Mouse (Mus musculus) 3134 (cell line): ENCODE measurements at regions not wholly inside any gene's neighbourhood (a gene's known extent, or its start where the extent isn't known, plus 50 kb on each side); places are given as distances from the start of the nearest gene placed in this dataset.

Source experiments
- DNase-seq: peaks from one replicate; pipeline ENCODE4 v3.0.0-alpha.2; 2011; ENCODE audit warnings: low spot score; ENCODE audit not compliant: insufficient read length; ENCODE audit errors: extremely low read depth

- no peak for DNase-seq
Observed at GRCm38 (mm10) chr4:47713387-47713786, 238.9 kb downstream of the Sec61b start.

GRCm38 (mm10) chr4:47724331-47725004 lies 250.0 kb downstream of the Sec61b start:
- no peak for DNase-seq

- DNase-seq = no peak
Observed at GRCm38 (mm10) chr4:47725005-47725340, 250.5 kb downstream of the Sec61b start.

GRCm38 (mm10) chr4:47746498-47747190 lies 272.2 kb downstream of the Sec61b start:
- DNase-seq = no peak

GRCm38 (mm10) chr4:47772230-47772920 lies 272.6 kb upstream of the Nr4a3 start:
- DNase-seq = no peak

- DNase-seq = no peak
Observed at GRCm38 (mm10) chr4:47774664-47775063, 270.3 kb upstream of the Nr4a3 start.

- DNase-seq = peak; percentile 16
Observed at GRCm38 (mm10) chr4:47781039-47781438, 263.9 kb upstream of the Nr4a3 start.

GRCm38 (mm10) chr4:47796977-47797376 lies 248.0 kb upstream of the Nr4a3 start:
- no peak for DNase-seq

- DNase-seq = no peak
Observed at GRCm38 (mm10) chr4:47799165-47799564, 245.8 kb upstream of the Nr4a3 start.

- DNase-seq = no peak
Observed at GRCm38 (mm10) chr4:47803111-47803510, 241.8 kb upstream of the Nr4a3 start.

GRCm38 (mm10) chr4:47807877-47808276 lies 237.1 kb upstream of the Nr4a3 start:
- DNase-seq = no peak

- no peak for DNase-seq
Observed at GRCm38 (mm10) chr4:47814030-47814429, 230.9 kb upstream of the Nr4a3 start.

- no peak for DNase-seq
Observed at GRCm38 (mm10) chr4:47818371-47819159, 226.4 kb upstream of the Nr4a3 start.

GRCm38 (mm10) chr4:47820562-47820961 lies 224.4 kb upstream of the Nr4a3 start:
- no peak for DNase-seq

GRCm38 (mm10) chr4:47823299-47823698 lies 221.7 kb upstream of the Nr4a3 start:
- no peak for DNase-seq

- DNase-seq = no peak
Observed at GRCm38 (mm10) chr4:47824083-47824482, 220.9 kb upstream of the Nr4a3 start.

GRCm38 (mm10) chr4:47832905-47833304 lies 212.0 kb upstream of the Nr4a3 start:
- no peak for DNase-seq

- DNase-seq = no peak
Observed at GRCm38 (mm10) chr4:47838411-47838810, 206.5 kb upstream of the Nr4a3 start.

GRCm38 (mm10) chr4:47842128-47842656 lies 202.8 kb upstream of the Nr4a3 start:
- no peak for DNase-seq

- DNase-seq = no peak
Observed at GRCm38 (mm10) chr4:47845239-47845638, 199.7 kb upstream of the Nr4a3 start.
